Mouse (Mus musculus): ENCODE results near the gene Fbxw2.
"Not testable (repeated sequence)": the region's sequence is repeated elsewhere in the genome, so short reads cannot be mapped to it uniquely, and the experiment has no call there.

Gene Fbxw2

GRCm38 (mm10) chr2:34812706-34813105, 13.4 kb downstream of the Fbxw2 start:
- no peak for DNase-seq (ENCODE audit: low spot score in 2 of 2)

DNA sequence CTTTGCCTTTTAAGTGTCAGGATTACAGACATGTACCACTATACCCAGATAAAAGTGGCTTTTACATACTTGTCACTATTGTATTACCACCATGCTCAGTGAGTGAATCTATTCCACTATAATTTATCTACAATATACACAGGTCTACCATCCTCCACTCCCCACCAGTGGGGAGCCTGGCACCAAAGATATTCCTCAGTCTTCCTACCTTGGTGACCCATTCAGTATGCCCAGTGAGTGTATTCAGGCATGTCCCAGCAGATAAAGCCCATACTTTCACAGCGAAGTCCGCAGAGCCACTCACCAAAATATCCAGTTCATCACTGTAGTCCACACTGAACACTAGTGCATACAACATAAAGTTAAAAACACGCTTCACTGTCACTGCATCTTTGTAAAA, 15.3 kb downstream of the Fbxw2 start:
- no peak for DNase-seq (ENCODE audit: low spot score in 2 of 2)

- no peak for DNase-seq (ENCODE audit: low spot score in 2 of 2)
These were observed 16.5 kb downstream of the Fbxw2 start for GRCm38 (mm10) chr2:34809568-34809967.

GRCm38 (mm10) chr2:34808057-34808456, 18.1 kb downstream of the Fbxw2 start:
- no peak for DNase-seq (ENCODE audit: low spot score in 2 of 2)

- no peak for DNase-seq (ENCODE audit: low spot score in 2 of 2)
These were observed 20.7 kb downstream of the Fbxw2 start for GRCm38 (mm10) chr2:34805364-34805950.

GRCm38 (mm10) chr2:34804815-34805214, 21.3 kb downstream of the Fbxw2 start:
- no peak for DNase-seq (ENCODE audit: low spot score in 2 of 2)

DNA sequence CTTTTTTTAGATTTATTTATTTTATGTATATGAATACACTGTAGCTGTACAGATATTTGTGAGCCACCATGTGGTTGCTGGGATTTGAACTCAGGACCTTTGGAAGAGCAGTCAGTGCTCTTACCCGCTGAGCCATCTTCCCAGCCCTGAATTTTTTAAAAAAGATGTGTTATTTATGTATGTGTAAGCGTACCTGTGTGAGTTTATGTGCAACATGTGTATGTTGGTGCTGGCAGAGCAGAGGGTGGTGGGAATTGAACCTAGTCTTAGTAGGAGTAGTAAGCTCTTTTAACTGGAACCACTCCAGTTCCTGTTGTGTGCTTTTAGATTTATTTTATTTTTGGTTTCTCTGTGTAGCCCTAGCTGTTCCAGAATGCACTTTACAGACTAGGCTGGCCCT, 21.9 kb downstream of the Fbxw2 start:
- DNase-seq (ENCODE audit: low spot score in 2 of 2) = no peak

DNA sequence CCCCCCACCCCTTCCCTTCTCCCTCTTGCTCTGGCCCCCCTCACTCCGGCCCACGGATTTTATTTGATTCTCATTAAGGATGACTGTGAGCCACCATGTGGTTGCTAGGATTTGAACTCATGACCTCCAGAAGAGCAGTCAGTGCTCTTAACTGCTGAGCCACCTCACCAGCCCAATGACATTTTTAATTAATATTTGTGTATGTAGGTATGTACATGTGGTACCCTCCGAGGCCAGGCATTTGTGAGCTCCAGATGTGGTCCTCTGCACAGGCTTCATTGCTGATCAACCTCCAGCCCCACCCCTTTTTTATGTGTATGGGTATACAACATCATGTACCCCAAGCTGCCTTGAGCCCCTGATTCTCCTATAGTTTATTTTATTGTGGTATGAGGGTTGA, 22.4 kb downstream of the Fbxw2 start:
- DNase-seq (ENCODE audit: low spot score in 2 of 2) = no peak

DNA sequence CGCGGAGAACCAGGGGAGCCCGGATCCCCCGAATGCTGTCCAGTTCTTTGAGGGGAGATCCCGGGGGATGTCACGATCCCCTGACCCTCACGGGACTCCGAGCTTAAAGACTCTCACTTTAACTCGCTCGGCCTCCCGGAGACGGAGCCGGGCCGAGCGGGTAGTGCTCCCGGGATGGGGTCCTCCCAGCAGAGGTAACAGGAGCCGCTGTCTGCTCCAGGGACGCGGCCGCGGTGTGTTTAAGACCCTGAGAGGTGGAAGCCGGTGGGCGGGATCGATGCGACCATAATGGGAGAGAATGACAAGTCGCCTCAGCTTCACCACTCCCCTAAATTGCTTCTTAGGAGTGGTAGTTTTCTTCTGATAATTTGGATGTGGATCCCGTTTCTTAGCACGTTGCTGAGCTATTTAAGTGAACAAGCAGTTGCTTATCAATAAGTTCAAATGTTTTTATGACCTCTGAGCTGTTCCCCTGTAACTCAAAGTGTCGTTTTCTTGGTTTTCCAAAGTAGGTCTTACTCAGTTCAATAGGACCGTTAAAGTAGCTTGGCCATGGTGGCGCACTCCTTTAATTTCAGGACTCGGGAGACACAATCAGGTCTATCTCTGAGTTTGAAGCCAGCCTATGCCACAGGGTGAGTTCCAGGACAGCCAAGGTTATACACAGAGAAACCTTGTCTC, 23.4 kb downstream of the Fbxw2 start:
- DNase-seq (ENCODE audit: low spot score in 2 of 2) = peak; percentile 17 to 19

DNA sequence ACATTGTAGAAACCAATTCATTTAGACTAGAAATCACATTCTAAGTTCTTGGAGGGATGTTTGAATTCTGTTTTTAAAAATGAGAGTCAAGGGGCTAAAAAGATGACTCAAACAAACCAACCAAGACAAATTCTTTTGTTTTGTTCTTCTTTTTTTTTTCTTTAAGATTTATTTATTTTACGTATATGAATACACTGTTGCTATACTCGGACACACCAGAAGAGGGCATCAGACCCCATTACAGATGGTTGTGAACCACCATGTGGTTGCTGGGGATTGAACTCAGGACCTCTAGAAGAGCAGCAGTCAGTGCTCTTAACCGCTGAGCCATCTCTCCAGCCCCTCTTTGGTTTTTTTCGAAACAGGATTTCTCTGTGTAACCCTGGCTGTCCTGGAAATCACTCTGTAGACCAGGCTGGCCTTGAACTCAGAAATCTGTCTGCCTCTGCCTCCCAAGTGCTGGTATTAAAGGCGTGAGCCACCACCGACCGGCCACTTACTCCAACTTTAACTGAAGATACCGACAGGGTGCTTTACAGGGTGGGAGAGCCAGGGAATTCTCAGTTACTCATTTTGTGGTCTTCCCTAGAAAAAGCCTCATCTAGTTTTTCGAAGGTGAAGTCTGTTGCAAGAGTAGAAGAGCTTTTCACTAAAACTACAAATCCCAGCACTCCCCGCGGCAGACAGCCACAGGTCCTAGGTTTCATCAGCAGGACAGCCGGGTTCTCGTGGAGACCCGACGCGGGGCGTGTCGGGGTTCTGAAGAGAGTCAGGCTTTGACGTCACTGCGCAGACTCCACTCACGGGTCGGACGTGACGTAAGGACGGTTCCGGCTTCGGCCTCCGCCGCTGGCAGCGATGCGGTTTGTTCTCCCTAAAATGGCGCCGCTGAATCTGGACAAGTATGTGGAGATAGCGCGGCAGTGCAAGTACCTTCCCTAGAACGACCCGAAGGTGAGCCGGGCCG, 24.3 kb downstream of the Fbxw2 start:
- DNase-seq (ENCODE audit: low spot score in 2 of 2) = peak; percentile 94 to 98

- DNase-seq (ENCODE audit: low spot score in 2 of 2) = no peak
These were observed 25.7 kb downstream of the Fbxw2 start for GRCm38 (mm10) chr2:34800371-34800770.

DNA sequence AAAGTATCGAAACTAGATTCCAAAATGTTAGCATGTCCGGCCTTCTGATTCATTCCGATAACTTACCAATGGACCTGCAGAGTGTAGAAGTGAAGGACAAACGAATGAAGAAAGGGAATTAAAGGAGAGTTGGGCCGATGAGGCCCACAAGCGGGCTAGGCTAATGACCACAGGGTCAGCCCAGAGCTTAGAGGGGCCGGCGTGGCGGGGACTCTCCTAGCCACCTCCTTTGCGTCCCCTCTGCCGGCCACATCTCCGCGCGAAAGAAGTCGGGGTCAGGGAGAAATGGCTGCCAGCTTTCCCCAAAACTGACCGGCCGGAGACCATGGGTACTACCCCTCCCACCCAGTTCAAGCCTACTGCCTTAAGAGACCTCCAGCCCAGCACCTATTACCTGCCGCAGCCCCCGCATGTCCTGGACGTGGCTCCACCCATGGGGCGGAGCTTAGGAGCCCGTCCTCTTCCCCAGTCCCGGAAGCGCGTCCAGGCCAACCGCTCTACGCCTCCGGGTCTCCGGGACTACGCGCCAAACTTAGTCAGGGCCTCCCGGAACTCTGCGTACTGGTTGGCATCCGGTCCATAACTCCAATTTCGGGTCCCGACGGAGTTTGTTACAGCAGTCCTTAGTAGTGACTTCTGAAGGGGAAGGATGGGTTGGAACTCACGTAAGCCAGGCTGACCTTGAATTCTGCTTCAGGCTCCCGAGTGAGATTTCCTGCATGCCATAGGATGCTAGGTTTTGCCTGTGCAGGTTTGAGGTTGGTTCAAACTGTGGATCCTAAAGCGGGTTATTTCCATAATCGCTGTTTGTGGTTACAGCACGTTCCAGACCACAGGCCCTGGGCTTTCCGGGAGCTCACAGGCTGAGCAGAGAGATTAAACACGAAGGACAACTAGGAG, 26.5 kb downstream of the Fbxw2 start, which contains the start of gene Rabepk:
Rabepk (minus strand) TSS at position 556 of the 900 bp plus-strand sequence.
- DNase-seq (ENCODE audit: low spot score in 2 of 2) = peak; percentile 72 to 85

- DNase-seq (ENCODE audit: low spot score in 2 of 2) = no peak
These were observed 30.7 kb downstream of the Fbxw2 start for GRCm38 (mm10) chr2:34795426-34795825.

- DNase-seq (ENCODE audit: low spot score in 2 of 2) = no peak
These were observed 31.6 kb downstream of the Fbxw2 start for GRCm38 (mm10) chr2:34794511-34794910.

DNA sequence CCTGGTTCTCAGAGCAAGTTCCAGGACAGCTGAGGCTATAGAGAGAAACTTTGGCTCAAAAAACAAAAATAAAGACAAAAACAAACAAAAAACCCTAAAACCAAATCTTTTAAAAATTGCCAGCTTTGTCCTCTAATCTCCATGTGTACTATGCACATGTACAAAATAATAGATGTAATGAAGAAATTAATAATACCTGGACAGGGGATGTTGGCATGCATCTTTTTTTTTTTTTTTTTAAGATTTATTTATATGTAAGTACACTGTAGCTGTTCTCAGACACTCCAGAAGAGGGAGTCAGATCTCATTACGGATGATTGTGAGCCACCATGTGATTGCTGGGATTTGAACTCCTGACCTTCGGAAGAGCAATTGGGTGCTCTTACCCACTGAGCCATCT, 33.6 kb downstream of the Fbxw2 start:
- not testable (repeated sequence) for DNase-seq (ENCODE audit: low spot score in 2 of 2)

GRCm38 (mm10) chr2:34790282-34790681, 35.8 kb downstream of the Fbxw2 start:
- DNase-seq (ENCODE audit: low spot score in 2 of 2) = no peak

- peak in 1 of 2 experiments; percentile 30 for DNase-seq (ENCODE audit: low spot score in 2 of 2)
These were observed 42.0 kb downstream of the Fbxw2 start for GRCm38 (mm10) chr2:34784085-34784484.

DNA sequence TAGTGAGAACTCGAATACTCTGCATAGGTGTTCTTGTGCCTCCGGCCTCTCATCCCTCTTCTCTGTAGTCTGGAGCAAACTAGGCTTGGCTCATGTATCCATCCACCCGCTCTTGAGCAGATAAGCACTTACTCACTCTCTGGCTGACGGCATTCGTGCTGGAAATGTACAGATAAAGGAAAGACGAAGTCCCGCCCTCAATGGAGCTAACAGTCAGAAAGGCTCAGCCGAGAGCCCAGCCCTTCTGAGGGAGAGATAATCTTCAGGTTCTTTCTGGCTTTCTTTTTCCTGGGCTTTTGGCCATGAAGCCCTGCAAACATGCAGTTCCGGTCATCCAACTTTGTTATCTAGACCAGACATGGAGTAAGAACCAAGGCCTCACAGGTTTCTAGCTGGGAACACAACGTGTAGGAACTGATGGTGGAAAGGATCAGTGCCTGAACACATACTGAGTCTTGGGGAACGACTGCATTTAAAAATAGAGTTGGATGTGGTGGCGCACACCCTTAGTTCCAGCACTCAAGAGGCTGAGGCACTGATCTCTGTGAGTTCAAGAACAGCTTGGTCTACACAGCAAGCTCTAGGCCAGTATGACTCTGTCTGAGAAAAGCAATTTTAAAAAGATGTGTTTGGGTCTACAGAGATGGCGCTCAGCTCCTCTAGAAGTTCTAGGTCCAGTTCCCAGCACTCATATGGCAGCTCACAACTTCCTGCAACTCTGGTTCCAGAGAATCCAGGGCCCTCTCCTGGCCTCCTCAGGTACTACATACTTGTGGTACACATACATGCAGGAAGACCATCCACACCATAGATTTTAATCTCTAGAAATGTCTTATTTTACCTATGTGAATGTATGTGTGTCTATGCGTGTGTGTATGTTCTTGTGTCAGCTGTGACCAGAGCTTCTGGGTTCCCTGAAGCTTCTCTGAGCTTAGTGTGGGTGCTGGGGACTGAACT, 42.8 kb downstream of the Fbxw2 start:
- DNase-seq (ENCODE audit: low spot score in 2 of 2) = no peak

GRCm38 (mm10) chr2:34777237-34777868, 48.8 kb downstream of the Fbxw2 start:
- no peak for DNase-seq (ENCODE audit: low spot score in 2 of 2)

GRCm38 (mm10) chr2:34774493-34774892, 51.6 kb downstream of the Fbxw2 start:
- no peak for DNase-seq (ENCODE audit: low spot score in 2 of 2)
